Mouse (Mus musculus) small intestine, adult 2 months (tissue): ENCODE measurements around the gene Tcaf3.

Experiments used
- CTCF ChIP-seq: fragments of 200-500 bp; IDR thresholded peaks from 2 replicates; pipeline ENCODE4 v1.5.1; 2012; ENCODE audit warnings: low read depth, mild to moderate bottlenecking, control low read depth, inconsistent platforms, low read length, moderate library complexity, mixed read lengths; ENCODE audit not compliant: insufficient replicate concordance, insufficient read length; ENCODE audit errors: extremely low read depth
- POLR2A ChIP-seq: fragments of 200-500 bp; IDR thresholded peaks from 2 replicates; pipeline ENCODE4 v1.6.1; 2012; ENCODE audit warnings: low read depth, mild to moderate bottlenecking, control low read depth, inconsistent platforms, low read length, moderate library complexity

DNA sequence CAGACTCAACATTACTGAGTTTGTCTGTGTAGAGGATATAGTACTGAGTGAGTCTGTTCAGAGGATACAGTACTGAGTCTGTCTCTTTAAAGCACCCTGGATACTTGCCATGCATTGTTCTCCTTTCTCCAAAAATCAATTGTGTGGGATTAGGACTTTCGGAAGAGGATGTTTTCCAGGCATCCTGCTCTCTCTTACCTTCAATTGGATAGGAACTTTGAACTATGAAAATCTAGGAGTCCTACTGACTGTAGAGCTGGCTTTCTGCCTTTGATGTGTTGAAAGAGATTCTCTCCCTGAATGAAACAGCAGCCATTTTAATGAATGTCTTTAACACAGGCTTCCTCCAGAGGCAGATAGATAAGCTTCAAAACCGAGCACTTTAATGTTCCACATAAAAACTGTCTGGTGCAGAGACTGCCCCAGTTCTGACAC is 52.0 kb downstream of the Tcaf3 start:
- TF ChIP-seq CTCF (no peak), POLR2A (no peak)
